Mouse (Mus musculus): ENCODE results near the gene Acp2. TPM values are rescaled to one million over a fixed set of nuclear protein-coding genes. Genes with fewer than 3 reads are reported as not detected.

The Acp2 gene
- 17.1 and 19.3 TPM in 2 replicates for polyA plus RNA-seq (2015; fragmentation: Nextera tagmentation; extraction: Ambion mirVana)

DNA sequence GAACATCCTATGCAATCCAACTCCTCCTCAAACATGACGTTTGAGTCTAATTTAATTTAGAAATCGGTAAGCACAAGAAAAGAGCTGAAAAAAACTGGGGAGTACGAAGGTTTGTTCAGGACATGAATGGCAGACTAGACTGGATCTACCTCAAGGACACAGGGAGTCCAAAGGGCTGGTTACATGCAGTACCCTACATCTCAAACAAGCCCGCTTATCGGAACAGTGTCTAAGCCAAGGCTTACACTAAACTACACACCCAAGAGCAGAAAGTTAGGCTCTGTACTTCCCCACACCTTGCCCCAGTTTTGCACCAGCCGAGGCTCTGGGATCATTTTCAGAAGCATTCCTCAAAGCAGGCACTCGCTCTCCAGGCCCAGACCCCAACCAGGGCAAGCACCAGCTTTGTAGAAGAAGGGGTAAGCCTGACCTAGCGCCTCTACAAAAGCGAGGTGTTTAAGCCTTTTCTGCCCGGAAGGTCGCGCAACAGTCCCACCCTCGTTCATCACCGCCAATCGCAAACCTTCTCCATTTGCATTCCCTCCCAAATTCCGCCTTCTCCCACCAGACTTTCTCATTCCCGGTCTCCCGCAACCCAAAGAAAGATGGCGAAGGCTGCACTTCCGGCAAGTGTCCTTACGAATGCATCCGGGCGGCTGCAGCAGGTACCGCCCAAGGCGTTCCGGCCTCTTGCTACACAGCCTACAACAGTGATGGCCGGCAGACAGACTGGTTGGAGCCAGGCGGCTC lies at the start of gene Acp2, which contains the start of gene Nr1h3:
Gene Acp2, plus strand, starts transcription at position 664 of the 750 bp plus-strand sequence.
Gene Nr1h3, minus strand, starts transcription at position 613 of the 750 bp plus-strand sequence.
- Histone ChIP-seq H3K9ac (peak within 1 kb of the TSS; percentile 94), H3K9me3 (no peaks in the 10 kb centered on the region), H3K36me3 (peaks cover 29% of the 10 kb centered on the region), H3K4me3 (peak within 1 kb of the TSS; percentile 87), H3K4me1 (peaks cover 19% of the 10 kb centered on the region), H3K4me2 (peak within 1 kb of the TSS; percentile 82), H3K27me3 (replicated peaks) (no peaks in the 10 kb centered on the region), H3K27ac (replicated peaks) (peak within 1 kb of the TSS; percentile 97)
- peak; percentile 81; the same call in 1 of the 2 replicates for ATAC-seq (ENCODE audit: extremely low read depth, insufficient number of reproducible peaks, low FRiP score, low TSS enrichment)
- WGBS: 3% methylated on average over 28 of the region's 28 CpGs

DNA sequence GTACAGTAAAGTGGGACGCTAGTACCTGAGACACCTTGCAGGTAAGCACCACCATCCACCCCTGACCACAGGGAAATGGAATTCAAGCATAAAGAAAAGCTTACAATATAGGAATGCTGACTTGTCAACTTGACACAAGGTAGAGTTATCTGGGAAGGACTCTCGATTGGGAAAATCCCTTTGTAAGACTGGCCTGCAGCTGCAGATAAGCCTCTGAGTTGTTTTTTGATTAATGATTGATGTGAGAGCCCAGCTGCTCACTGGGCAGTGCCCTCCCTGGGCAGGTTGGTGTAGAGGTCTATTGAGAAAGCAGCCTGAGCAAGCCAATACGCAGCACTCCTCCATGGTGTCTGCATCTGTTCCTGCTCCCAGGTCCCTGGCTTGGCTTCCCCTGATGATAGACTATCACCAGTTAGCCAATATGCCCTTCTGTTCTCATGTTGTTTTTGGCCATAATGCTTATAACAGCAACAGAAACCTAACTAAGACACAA lies 49.8 kb upstream of the Acp2 start:
- Histone ChIP-seq H3K27me3 (replicated peaks) (no peaks in the 10 kb centered on the region), H3K36me3 (peaks cover 41% of the 10 kb centered on the region), H3K4me3 (no peak overlapping the region), H3K4me2 (no peak overlapping the region), H3K9ac (no peak overlapping the region), H3K4me1 (no peaks in the 10 kb centered on the region), H3K27ac (replicated peaks) (no peak overlapping the region), H3K9me3 (no peaks in the 10 kb centered on the region)
- no peak for ATAC-seq (ENCODE audit: extremely low read depth, insufficient number of reproducible peaks, low FRiP score, low TSS enrichment)
- WGBS: 67% methylated on average over 3 of the region's 3 CpGs

DNA sequence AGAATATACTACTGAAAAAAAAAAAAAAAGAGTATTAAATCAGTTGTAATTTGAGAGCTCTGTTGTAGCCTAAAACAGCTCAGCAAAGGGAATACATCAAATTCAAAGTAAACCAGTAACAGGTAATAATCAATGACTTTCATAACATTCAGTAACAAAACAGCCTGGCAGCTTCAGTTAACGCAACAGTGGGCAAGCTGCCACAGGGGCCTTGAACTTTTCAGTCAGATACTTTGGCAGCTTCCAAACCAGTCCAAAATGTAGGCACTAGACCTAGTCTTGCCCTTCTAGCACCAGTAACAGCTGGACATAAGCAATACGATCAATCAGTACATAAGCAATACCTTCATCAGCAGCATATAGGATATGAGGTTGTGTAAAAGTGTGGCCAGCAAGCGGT lies 48.6 kb upstream of the Acp2 start:
- no peak overlapping the region for H3K27ac ChIP-seq (replicated peaks)
- no peak overlapping the region for H3K4me2 ChIP-seq
- WGBS: 89% methylated on average over 3 of the region's 3 CpGs
- no peaks in the 10 kb centered on the region for H3K4me1 ChIP-seq
- H3K9me3 ChIP-seq: no peaks in the 10 kb centered on the region
- H3K4me3 ChIP-seq: no peak overlapping the region
- H3K27me3 ChIP-seq (replicated peaks): no peaks in the 10 kb centered on the region
- peaks cover 41% of the 10 kb centered on the region for H3K36me3 ChIP-seq
- ATAC-seq (ENCODE audit: extremely low read depth, insufficient number of reproducible peaks, low FRiP score, low TSS enrichment): no peak
- H3K9ac ChIP-seq: no peak overlapping the region

DNA sequence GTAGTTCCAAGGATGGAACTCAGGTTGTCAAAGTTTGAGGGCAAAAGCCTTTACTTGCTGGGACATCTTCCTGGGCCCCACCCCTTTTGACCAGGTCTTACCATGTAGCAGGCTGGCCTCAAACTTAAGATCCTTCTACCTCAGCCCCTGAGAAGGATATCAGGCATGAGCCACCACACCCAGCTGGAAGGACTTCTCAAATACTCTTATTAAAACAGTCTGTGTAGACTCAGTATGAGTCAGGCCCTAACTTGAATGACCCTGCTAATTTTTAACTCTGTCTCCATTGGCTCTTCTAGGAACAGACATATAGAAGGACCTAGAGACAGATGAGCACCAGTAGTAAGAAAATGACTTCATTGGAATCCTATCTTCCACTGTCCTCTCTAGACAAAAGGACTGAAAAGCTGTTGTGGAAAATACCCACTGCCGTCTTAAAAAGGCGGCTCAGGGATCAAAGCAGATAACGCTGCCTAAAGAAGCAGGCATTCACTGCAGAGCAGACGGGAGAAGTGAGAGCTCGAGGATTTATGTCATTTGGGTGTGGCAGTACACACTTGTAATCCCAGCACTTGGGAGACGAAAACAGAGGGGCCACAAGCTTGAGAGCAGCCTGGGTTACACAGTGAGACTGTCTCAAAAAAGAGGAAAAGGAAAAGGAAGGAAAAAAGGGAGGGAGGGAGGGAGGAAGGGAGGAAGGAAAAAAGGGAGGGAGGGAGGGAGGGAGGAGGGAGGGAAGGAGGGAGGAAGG lies 45.5 kb upstream of the Acp2 start:
- no peak for ATAC-seq (ENCODE audit: extremely low read depth, insufficient number of reproducible peaks, low FRiP score, low TSS enrichment)
- no peak overlapping the region for H3K27ac ChIP-seq (replicated peaks)
- no peaks in the 10 kb centered on the region for H3K9me3 ChIP-seq
- H3K4me1 ChIP-seq: peaks cover 17% of the 10 kb centered on the region
- H3K9ac ChIP-seq: no peak overlapping the region
- no peaks in the 10 kb centered on the region for H3K27me3 ChIP-seq (replicated peaks)
- WGBS: 32% methylated on average over 6 of the region's 6 CpGs
- peaks cover 36% of the 10 kb centered on the region for H3K36me3 ChIP-seq
- no peak overlapping the region for H3K4me3 ChIP-seq
- no peak overlapping the region for H3K4me2 ChIP-seq

DNA sequence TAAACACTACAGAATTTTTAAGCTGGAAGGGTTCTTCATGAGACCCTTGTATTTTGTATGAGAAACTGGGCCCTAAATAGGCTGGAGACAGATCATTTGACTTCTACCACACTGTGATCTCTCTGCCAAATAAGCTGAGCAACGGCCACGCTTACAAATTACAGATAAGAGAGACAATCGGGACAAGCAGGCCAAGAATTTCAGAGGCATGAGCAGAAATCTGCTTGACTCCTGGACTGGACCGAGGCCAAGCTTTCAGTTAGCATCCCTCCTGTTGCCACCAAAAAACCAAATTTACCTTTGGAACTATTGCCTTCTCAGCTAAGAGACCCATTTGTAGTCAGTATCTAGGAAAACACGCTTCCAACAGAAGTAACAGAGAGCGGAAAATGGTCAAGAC lies 42.1 kb upstream of the Acp2 start:
- Histone ChIP-seq H3K36me3 (peaks cover 25% of the 10 kb centered on the region; the same call in 1 of the 2 replicates), H3K4me1 (peaks cover 33% of the 10 kb centered on the region), H3K27ac (replicated peaks) (peak overlapping the region; percentile 33), H3K4me2 (no peak overlapping the region), H3K9me3 (no peaks in the 10 kb centered on the region), H3K9ac (no peak overlapping the region), H3K4me3 (no peak overlapping the region), H3K27me3 (replicated peaks) (no peaks in the 10 kb centered on the region)
- 41% methylated on average over 6 of the region's 6 CpGs for WGBS
- ATAC-seq (ENCODE audit: extremely low read depth, insufficient number of reproducible peaks, low FRiP score, low TSS enrichment): no peak

DNA sequence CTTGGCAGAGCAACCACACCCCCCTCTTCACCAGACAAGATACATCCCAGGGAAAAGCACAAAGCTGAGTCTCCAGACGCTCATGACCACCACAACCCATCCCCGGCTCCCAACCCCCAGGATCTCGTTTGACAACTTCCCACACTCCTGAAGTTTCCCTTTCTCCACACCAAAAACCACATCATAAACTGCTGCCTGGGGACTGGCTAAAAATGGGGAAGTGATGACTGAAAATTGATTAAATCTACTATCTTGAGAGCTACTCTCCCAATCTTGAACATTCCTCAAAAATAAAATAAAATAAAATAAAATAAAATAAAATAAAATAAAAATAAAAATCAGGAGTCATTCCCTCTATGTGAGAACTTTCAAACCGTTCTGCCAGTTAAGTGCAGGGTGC lies 39.7 kb upstream of the Acp2 start:
- H3K4me1 ChIP-seq: peaks cover 33% of the 10 kb centered on the region
- H3K4me2 ChIP-seq: no peak overlapping the region
- H3K4me3 ChIP-seq: no peak overlapping the region
- ATAC-seq (ENCODE audit: extremely low read depth, insufficient number of reproducible peaks, low FRiP score, low TSS enrichment): no peak
- peaks cover 24% of the 10 kb centered on the region for H3K36me3 ChIP-seq
- H3K9ac ChIP-seq: no peak overlapping the region
- H3K9me3 ChIP-seq: no peaks in the 10 kb centered on the region
- H3K27me3 ChIP-seq (replicated peaks): no peaks in the 10 kb centered on the region
- no peak overlapping the region for H3K27ac ChIP-seq (replicated peaks)
- 75% methylated on average over 4 of the region's 4 CpGs for WGBS

DNA sequence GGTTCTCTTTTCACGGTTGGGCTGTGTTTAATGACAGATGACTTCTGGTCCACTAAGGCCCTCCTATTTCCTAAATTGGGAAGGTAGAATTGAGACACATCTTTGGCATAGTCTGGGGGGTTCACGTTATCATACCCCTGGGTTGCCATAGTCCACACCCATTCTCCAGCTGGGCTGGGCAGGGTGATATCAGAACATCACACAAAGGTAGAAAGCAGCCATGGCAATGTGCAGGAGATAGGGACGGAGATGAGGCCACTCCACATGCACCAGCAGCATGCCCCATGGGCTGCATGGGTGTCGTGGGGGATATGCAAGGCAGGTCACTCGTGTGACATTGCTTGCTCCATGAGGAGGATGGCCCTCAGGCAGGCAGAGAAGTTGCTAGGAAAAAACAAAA lies 39.2 kb upstream of the Acp2 start:
- WGBS: 81% methylated on average over 5 of the region's 5 CpGs
- no peaks in the 10 kb centered on the region for H3K27me3 ChIP-seq (replicated peaks)

DNA sequence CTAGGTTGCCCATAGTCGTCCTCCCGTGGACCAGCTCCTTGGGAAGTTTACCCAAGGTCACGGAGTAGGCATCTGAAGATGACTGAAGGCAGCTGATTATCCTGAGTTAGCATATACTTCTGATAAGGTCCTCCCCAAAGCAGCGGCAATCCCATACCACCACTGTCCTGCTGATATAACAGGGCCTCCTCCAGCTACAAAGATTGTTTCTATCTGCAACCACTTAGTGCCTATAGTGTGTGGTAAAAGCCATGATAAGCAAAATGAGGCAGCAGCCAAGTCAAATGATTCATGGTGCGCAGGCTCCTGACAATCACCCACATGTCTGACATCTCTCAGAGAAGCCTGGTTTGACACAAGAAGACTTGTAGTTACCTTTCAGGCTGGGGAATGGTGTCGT lies 37.7 kb upstream of the Acp2 start:
- WGBS: 45% methylated on average over 6 of the region's 6 CpGs
- no peak overlapping the region for H3K9ac ChIP-seq
- peaks cover 24% of the 10 kb centered on the region for H3K36me3 ChIP-seq
- no peak overlapping the region for H3K4me3 ChIP-seq
- H3K4me2 ChIP-seq: no peak overlapping the region
- no peaks in the 10 kb centered on the region for H3K27me3 ChIP-seq (replicated peaks)
- no peak for ATAC-seq (ENCODE audit: extremely low read depth, insufficient number of reproducible peaks, low FRiP score, low TSS enrichment)
- H3K27ac ChIP-seq (replicated peaks): no peak overlapping the region
- H3K4me1 ChIP-seq: peaks cover 29% of the 10 kb centered on the region
- no peaks in the 10 kb centered on the region for H3K9me3 ChIP-seq

More for the DNA sequence above, 39.2 kb upstream of the Acp2 start:
- Histone ChIP-seq H3K27ac (replicated peaks) (no peak overlapping the region), H3K4me1 (peaks cover 33% of the 10 kb centered on the region), H3K9ac (no peak overlapping the region), H3K36me3 (peaks cover 24% of the 10 kb centered on the region), H3K4me2 (no peak overlapping the region), H3K4me3 (no peak overlapping the region), H3K9me3 (no peaks in the 10 kb centered on the region)
- no peak for ATAC-seq (ENCODE audit: extremely low read depth, insufficient number of reproducible peaks, low FRiP score, low TSS enrichment)

DNA sequence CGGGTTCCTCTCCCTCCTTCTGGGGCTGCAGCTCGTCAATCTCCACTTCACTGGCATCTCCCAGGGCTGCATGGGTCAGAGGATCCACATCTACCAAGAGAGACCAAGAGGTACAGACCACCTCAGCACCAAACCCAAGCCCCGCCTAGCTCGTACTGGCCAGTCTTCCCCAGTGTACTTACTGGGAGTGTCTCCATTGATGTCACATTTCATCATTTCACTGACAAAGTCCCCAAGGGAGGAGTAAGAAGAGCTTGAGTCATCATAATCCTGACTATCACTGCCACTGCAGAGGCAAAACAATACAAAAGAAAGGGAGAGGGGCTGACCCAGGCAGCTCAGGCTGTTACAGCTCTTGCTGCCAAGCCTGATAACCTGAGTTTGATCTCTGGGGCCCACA lies 35.1 kb upstream of the Acp2 start:
- Histone ChIP-seq H3K9ac (no peak overlapping the region), H3K9me3 (no peaks in the 10 kb centered on the region), H3K4me1 (peaks cover 16% of the 10 kb centered on the region), H3K36me3 (peaks cover 17% of the 10 kb centered on the region), H3K4me2 (no peak overlapping the region), H3K27ac (replicated peaks) (no peak overlapping the region), H3K4me3 (no peak overlapping the region), H3K27me3 (replicated peaks) (no peaks in the 10 kb centered on the region)
- 58% methylated on average over 4 of the region's 4 CpGs for WGBS
- no peak for ATAC-seq (ENCODE audit: extremely low read depth, insufficient number of reproducible peaks, low FRiP score, low TSS enrichment)

DNA sequence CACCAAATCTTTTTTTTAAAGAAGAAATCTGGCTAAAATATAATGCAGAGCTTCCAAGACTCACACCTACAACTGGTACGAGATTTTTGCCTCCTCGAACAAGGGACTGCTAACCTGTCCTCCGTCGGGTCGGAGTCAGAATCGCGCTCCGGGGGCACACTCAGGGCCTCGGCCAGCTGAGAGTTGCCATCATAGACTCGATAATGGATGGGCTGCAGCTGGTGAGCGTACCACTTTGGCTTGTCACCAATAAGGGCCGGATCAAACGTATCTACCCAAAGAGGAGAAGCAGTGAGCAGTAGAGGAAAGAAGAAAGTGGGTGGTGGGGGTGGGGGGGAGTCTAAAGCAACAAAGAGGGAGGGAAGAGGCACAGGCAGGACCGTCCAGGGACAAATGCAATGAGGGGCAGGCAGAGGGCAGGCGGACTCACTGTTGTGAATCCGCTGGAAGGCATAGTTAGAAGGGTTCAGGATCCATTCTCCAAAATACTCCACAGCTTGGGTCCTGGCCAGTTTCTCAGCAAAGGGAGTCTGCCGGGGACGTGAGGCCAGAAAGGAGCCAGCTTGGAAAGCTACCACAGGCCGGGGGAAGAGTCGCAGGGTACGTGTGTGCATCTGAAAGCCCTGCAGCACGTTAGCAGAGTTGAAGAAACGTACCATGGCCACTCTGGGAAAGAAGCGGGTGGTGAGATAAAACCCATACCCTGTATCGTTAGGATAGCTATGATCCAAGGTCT lies 32.9 kb upstream of the Acp2 start:
- 66% methylated on average over 25 of the region's 25 CpGs for WGBS
- no peak for ATAC-seq (ENCODE audit: extremely low read depth, insufficient number of reproducible peaks, low FRiP score, low TSS enrichment)
- Histone ChIP-seq H3K27ac (replicated peaks) (no peak overlapping the region), H3K4me1 (peaks cover 8% of the 10 kb centered on the region), H3K36me3 (peaks cover 29% of the 10 kb centered on the region), H3K4me2 (no peak overlapping the region), H3K27me3 (replicated peaks) (no peaks in the 10 kb centered on the region), H3K9me3 (no peaks in the 10 kb centered on the region), H3K9ac (no peak overlapping the region), H3K4me3 (no peak overlapping the region)

DNA sequence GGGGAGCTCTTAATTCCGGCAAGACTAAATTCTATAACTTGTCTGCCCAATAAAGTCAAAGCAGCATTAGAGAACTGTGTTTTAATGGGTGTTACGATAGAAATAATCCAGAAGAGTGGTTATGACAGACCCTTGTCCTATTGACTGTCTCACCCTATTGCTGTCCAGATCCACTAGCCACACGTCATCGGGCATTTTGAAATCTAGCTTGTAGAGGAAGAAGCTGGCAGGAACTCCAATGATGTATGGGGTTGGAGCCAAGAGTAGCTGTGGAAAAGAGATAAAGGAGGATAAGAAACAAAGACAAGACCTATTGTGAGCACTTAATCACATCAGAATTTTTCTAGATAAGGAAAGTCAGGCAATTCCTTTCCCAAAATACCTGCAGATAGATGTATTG lies 27.2 kb upstream of the Acp2 start:
- 58% methylated on average over 4 of the region's 4 CpGs for WGBS
- ATAC-seq (ENCODE audit: extremely low read depth, insufficient number of reproducible peaks, low FRiP score, low TSS enrichment): no peak

More for the DNA sequence above, 27.2 kb upstream of the Acp2 start:
- H3K27ac ChIP-seq (replicated peaks): no peak overlapping the region
- H3K9ac ChIP-seq: no peak overlapping the region
- H3K4me2 ChIP-seq: no peak overlapping the region
- peaks cover 28% of the 10 kb centered on the region for H3K36me3 ChIP-seq
- no peaks in the 10 kb centered on the region for H3K9me3 ChIP-seq
- H3K4me3 ChIP-seq: no peak overlapping the region
- peaks cover 14% of the 10 kb centered on the region for H3K4me1 ChIP-seq
- 0 out of 2 replicates have a peak, but pooled peaks cover 3% of the 10 kb centered on the region for H3K27me3 ChIP-seq (replicated peaks)

Measured in heart, embryonic 13.5 days (tissue).